Mouse (Mus musculus) fibroblast of lung, adult 2 months (primary cell): ENCODE results near the gene Olfr43.

ENCODE experiments used
- DNase-seq: peaks from one replicate; pipeline ENCODE4 v3.0.0-alpha.2; 2011; ENCODE audit warnings: low read depth

Gene Olfr43

GRCm38 (mm10) chr11:74211279-74211678, at the start of gene Olfr43:
Gene Olfr43, minus strand, starts transcription at chr11:74211379.
- DNase-seq: no peak

- no peak for DNase-seq
These were observed 48.3 kb upstream of the Olfr43 start, which contains the start of gene Olfr406 for GRCm38 (mm10) chr11:74259508-74259907. Gene Olfr406, plus strand, starts transcription at chr11:74259808.

GRCm38 (mm10) chr11:74241201-74241600, 30.0 kb upstream of the Olfr43 start:
- DNase-seq: no peak

DNA sequence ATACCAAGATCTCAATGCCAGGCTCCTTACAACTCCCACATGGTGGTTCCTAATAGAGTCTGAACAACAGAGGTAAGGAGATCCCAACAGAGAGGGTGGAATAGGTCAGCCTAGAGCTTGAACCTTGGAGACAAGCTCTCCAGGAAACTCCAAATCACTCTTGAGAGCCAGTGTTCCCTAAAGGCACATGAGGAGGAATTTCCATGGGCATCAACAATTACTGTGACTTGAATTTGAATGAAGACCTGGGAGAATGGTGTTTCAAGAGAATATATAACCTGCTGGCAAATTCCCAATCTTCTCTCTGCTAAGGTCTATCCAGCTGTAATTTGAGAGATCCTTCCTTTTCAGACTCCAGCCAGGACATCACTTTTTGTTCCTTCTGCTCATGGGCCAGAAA, 25.2 kb downstream of the Olfr43 start, which contains the start of gene Olfr403:
Olfr403 (plus strand) TSS at position 301 of the 400 bp plus-strand sequence.
- no peak for DNase-seq

DNA sequence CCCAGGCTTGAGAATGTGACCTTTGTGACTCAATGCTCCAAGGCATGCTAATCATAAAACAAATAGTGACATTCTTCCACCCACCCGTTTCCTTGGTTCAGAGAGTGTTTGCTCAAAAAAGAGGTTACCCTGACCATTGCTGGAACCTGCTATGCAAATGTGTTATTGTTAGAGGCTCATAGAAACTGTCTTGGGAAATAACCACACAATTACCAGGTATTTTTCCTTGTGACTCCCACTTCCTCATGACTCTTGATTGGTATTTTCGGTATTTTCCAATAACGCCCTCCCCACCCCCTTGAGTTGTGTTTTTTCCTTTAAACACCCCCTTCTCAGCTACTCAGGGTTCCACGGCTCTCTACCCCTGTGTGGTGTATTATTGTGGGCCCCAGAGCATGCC, 27.4 kb downstream of the Olfr43 start:
- no peak for DNase-seq

DNA sequence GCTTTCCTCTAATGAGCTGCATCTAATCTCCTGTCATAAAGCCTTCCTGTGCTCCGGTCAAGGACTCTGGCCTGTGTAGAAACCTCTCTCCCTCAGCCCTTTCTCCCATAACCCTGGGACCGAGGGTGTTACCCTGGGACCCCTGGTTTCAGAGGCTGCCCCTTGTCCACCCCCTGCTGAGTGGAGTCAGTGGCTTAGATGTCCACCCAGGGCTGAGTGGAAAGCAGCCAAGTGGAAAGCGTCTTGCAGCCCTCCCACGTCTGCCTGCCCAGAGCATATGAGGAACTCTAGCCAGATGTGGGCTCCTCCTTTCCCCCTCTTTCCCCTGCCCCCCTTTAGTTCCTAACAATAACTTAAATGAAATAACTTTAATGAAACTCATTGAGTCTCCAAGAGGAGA, 28.0 kb downstream of the Olfr43 start:
- DNase-seq: no peak

DNA sequence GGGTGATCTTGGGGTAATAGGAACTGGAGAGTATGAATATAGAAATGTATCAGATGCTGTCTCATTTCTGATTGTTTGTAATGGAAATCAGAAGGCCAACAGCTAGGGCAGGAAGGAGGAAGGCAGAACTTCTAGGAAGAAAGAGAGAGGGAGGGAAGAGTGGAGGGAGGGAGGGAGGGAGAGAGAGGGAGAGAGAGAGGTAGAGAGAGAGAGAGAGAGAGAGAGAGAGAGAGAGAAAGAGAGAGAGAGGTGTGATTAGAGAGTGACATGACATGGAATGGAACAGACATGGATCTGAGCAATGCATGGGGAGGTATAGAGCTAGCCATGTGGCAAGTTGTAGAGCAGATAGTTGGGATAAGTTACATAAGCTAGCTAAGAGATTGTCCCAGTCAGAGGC, 42.4 kb downstream of the Olfr43 start:
- no peak for DNase-seq
